Mouse (Mus musculus): ENCODE data around the gene Stk16.

The Stk16 gene

DNA sequence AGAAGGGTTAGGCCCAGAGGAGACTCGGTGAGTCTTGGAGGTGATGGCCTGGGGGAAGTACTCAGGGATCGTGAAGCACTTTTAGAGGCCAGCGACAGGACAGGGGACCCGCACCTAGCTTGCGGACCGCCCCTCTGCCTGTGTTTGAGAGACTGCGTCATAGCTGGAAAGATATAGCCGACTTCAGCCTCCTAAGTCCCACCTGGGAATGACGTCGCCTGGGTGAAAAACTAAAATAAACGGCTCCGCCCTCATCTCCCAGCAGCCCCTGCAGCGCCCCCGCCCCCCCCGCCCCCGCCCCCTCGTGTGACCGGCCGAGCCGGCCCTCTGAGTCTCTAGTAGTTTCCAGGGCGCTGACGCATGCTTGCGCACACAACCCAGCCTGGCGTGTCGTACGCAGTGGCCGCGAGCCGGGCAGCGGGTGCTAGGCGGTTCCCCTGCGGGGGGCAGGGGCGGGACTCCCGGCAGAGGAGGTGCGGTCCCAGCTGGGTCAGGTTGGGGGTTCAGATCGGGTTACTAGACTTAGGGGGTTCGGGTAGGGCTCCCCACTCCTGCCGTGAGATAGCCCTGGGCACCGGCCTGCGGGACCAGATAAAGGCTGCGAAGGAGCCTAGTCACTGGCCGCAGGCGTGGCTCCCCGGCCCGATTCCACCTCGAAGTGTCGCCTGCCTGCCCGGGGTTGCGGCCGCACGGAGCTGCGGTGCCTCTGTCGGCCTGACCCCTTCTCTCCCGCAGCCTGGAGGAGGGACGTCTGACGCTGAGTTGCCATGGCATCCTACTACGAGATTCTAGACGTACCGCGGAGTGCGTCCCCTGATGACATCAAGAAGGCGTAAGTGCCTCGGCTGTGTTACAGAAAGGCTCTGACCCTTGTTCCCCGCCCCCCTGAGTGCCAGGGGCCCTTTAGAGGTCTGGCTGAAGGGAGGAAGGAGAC lies 25.7 kb downstream of the Stk16 start, which contains the start of gene Dnajb2:
Dnajb2 (plus strand) TSS at position 290 of the 934 bp plus-strand sequence.
- peak; percentile 91 to 93 for DNase-seq (ENCODE audit: low spot score in 2 of 2)

DNA sequence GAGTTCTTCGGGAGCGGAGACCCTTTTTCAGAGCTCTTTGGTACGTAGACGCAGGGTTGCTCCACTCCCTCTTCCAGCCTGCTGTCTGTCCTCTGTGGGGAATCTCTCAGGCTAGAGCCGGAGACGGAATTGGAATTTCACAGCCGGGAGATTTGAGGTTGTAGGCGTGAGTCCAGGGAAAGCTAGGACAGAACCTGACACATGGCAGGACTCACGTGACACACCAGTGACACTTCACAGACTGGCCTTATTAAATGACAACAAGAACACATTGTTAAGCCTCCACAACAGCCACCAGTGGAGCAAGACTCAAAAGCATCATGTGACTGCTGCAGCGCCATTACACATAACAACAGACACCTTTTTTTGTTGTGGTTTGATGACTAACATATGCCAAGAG lies 29.0 kb downstream of the Stk16 start:
- peak in 1 of 2 experiments; percentile 12 for DNase-seq (ENCODE audit: low spot score in 2 of 2)

DNA sequence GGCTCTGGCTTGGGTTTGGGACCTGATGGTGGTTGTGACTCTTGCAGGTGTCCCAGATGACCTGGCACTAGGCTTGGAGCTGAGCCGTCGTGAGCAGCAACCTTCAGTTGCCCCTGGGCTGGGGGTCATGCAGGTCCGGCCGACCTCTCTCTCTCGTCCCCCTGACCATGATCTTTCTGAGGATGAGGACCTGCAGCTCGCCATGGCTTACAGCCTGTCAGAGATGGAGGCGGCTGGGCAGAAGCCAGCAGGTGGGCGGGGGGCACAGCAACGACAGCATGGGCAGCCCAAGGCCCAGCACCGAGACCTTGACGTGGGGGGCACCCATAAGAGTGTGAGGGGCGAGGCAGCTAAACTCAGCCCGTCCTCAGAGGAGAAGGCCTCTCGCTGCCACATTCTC lies 32.8 kb downstream of the Stk16 start:
- DNase-seq (ENCODE audit: low spot score in 2 of 2) = peak in 1 of 2 experiments; percentile 13

DNA sequence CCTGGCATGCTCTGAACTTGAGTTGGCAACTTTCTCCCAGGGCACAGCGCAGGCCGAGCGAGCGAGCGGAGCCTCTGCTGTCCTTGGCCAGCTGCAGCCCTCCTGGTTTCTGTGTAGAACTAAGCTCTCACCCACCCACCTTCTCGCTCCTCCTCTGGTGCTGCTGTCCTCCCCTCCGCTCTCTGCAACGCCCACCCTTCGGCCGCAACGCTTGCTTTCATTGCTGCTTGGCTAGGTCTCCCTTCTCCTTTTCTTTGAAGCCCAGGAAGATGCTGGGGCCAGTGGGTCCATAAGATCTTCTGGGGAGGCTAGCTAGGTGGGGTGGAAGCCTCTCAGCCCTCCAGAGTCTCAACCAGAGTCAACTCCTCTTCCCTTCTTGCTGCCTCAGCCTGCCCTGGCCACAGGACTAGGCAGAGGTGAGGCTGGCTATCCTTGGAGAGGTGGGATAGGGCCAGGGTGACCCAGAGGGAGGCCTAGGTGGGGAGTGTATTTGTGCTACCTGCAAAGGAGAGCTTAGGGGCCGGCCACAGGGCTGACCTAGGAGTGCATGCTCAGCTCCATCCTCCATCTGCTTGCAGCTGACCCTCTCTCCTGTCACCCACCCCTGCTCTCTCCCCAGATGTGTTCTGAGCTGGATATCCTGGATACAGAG lies 33.7 kb downstream of the Stk16 start:
- DNase-seq (ENCODE audit: low spot score in 2 of 2) = no peak

DNA sequence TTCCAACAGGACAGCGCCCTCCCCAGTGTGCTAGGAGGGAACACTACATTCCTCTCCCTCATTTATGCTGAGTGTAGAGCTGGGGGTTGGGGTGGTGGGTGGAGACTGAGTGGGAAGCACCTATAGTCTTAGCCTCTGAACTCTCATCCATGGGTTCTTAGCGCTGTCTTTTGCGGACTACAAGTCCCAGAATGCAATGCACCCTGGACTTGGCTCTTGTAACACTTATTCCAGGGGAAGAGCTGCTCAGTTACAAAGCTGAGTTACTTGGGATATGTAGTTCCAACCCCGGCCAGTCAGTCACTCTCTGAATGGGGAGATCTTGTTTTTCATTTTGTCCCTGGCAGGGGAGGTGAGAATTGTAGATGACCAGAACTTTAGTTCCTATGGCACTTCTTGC lies 34.2 kb downstream of the Stk16 start:
- peak in 1 of 2 experiments; percentile 42 for DNase-seq (ENCODE audit: low spot score in 2 of 2)

DNA sequence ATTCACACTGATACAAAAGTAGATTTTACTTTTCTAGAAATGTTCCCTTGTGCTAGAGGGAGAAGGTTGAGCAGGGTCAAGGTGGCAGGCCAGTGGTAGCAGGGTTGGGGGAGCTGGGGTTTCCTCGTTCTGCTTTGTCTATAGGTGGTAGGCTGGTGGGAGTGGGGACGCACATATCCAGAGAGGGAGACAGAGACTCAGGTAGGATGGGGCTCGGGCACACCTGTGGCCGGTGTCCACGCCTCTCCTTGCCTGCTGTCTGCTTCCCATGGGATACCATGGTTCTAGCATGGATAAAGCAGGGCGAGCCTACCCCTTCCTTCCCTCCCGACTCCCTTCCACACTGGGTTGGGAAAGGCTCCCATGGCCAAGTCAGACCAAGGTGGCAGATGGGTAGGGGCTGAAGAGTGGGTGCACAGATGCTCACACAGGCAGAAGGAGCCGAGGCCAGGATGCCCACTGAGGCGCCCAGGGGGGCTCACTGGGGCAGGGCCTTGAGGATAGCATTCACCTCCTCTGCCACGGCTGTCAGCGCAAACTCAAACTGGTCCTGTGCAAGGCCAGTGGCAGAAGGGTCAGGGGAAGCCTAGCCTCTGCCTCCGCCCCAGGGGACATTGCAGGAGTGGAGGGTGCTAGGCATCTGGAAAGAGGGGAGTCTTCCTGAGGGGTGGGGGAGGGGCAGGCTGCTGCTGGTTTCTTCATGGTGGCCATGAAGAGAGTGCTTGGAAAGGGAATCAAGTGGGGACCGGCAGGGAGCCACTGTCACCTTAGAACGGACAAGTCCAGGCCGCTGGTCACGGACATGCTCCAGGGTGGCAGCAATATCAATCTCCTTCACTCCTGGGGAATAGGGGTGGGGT lies 36.7 kb downstream of the Stk16 start:
- peak in 1 of 2 experiments; percentile 14 for DNase-seq (ENCODE audit: low spot score in 2 of 2)

DNA sequence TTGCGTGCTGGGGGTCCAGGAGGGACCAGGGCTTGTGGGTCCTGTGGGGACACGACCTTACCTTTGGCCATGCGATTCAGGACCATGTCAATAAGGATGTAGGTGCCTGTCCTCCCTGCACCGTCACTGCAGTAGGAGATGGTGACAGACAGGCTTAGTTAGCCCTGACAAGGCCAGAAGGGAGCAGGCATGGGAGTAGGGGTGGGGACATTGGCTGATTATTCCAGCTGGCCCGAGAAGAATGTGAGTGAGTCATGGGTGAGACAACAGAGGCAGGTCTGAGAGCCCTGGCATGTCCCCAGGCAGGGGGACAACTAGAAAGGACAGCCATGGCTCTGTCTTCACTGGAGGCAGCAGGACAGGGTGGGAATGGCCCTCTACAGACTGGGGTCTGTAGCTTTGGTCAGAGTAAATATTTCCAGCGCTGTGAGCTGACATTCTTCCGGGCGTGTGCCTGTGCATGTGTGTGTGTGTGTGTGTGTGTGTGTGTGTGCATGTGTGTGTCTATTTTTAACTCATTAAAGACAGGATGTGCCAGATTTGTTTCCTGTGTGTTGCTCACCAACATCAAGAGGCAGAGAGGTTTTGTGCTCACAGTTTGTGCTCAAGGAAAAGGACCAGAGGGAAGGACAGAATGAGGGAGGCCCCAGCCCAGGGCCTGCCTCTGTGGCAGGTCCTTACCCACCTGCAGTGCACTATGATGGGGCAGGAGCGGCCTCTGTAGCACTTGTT lies 37.6 kb downstream of the Stk16 start:
- DNase-seq (ENCODE audit: low spot score in 2 of 2) = peak in 1 of 2 experiments; percentile 14

DNA sequence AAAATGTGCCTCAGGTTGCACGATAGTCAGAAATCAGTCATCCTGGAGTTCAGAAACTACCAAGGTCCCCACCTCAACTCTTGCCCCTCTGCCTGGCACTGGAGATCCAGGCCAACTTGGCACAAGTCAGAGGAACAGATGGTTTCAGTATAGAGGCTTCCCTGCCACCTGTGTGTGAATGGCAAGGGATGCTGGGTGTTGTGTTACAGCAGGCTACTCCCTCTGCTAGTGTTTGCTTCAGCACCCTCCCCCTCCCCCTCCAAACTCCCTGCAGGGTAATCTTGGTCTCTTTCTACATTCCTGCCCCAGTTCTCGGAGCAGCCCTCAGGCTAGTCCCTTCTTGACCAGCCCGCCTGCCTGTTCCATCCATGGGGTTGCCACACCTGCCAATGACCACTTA lies 39.9 kb downstream of the Stk16 start:
- DNase-seq (ENCODE audit: low spot score in 2 of 2) = no peak

DNA sequence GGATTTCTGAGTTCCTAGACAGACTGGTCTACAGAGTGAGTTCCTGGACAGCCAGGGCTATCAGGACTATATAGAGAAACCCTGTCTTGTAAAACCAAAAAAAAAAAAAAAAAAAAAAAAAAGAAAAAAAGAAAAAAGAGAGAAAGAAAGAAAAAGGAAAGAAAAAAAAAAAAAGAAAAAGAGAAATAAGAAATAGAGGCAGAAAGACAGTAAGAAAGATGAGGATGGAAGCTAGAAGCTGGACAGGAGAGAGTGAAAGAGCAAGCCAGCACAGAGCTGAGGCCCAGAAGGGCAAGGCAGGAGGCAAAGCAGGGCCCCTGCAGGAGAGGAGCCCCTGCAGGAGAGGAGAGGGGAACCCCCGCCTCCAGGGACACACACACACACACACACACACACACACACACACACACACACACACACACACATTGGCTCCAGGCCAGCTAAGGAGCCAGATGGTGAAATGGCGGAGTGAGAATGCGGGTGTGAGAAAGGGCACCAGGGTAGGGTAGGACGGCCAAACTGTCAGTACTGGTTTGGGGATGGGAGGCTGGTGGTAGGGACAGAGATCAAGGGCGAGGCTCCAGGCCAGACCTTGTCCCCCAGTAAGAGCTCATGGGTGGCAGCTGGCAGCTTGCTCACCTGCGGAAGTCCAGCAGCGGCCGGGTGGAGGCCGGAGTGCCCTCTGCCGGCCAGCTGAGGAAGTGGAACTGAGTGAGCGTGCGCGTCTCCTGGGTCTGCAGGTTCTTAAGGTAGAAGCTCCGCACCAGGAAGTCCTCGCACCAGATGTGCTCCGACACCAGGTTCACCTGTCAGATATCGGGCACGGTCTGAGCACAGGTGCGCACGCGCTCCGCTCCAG lies 40.7 kb downstream of the Stk16 start:
- DNase-seq (ENCODE audit: low spot score in 2 of 2) = peak; percentile 87 to 90

DNA sequence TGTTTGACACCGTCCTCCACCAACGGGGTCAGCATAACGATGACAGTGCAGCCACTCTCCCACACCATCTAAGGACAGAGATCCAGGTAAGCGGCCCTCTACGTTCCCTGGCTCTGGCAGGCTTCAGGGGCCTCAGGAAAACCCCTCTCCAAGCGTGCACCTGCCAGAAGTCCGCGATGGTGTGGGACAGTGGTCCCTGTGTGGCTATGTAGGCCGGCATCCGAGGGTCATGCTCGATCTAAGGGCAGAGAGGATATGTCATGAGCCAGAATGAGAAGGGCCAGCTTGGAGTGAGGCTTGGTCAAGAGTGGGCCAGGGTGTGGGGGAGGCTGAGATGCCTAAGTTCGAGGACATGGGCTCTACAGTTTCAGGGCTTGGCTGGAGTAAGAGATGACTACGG lies 41.7 kb downstream of the Stk16 start:
- DNase-seq (ENCODE audit: low spot score in 2 of 2) = no peak

DNA sequence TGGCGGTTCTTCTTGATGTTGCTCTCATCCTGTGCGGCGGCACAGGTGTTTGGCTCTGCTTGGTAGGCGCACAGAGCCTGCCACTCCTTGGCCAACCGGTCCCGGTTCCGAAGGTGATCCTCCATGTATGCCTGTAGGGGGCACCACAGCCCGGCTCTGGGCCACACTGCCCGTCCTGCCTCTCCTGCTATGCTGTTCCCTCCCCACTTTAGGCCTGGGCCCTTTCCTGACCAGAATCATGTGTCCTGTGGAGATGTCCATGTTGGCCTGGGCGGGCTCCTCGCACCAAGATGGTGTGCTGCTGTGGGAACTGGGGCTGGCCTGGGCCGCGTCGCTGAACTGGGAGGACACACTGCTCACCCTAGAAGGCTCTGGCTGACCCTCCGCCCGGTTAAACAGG lies 42.4 kb downstream of the Stk16 start:
- DNase-seq (ENCODE audit: low spot score in 2 of 2) = peak in 1 of 2 experiments; percentile 35

DNA sequence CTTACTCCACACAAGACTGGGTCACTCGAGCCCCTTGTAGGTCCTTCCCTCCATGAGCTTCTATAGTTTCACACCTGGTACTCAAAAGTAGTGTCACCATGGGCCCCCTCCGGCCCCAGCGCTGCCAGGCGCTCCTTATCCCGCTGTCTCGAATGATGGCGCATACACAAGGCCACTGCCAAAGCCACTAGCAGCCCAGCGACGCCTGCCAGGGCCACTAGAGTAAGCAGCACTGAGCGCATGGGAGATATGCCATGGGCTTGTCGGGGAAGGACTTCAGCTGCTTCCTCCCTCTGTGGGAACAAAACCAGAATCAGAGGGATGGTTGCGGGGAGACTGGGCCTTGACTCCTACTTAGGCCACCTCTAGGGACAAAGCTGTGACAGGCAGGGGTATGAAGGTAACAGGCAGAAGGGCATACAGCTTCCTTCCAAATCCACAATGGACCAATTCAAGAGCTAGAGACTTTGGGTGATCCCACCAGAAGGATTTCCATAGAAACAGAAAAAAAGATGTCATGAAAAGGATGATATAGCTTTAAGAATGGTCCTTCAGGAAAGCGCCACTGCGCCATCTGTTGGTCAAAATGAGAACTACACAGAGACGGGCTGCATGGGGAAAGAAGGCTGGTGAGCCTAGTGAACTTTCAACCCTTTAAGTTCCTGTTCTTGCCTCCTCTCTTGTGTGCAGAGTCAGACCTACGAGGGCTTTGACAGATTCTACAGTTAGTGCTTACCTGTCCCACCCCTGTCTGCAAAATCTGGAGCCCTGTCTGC lies 43.4 kb downstream of the Stk16 start:
- peak; percentile 93 to 94 for DNase-seq (ENCODE audit: low spot score in 2 of 2)

DNA sequence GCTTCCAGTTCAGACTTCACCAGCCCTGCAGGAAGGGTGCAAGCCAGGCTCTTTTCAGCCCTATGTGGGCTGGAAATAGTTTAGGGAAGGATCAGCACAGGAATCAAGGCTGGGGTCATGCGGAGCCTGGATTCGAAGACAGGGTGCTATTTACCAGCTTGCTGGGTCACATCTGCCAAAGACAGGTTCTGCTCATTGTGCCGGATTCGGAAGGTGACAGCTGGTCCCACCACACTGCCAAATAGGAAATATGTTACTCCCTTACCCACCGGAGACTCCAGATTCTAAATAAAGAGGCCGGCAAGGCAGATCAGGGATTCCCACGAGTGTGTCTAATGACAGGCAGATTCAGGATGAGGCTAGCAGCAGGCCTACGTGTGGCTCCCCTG lies 44.0 kb downstream of the Stk16 start:
- no peak for DNase-seq (ENCODE audit: low spot score in 2 of 2)

DNA sequence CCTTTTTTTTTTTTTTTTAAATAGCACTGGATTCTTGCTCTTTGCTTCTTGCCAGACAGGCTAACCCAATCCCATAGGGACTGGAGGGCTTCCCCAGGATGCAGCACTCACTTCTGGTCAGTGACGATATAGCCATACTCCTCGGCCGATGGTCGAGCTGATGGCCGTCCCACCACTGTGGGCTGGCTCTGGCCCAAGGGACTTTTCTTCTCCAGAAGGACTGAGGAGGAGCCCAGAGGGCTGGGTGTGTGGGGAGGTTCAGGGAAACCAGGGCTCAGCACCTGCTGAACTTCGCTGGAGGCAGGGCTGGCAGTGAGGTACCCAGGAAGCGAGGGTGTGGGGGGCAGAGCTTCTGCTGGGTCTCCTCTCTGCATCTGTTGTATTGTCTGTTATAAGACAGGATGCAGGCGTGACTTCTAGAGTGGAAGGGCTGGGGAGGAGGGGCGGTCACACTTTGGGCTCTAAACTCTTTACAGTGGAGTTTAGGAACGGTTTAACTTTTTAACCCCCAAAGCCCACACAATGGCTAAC lies 44.9 kb downstream of the Stk16 start:
- peak in 1 of 2 experiments; percentile 22 for DNase-seq (ENCODE audit: low spot score in 2 of 2)

DNA sequence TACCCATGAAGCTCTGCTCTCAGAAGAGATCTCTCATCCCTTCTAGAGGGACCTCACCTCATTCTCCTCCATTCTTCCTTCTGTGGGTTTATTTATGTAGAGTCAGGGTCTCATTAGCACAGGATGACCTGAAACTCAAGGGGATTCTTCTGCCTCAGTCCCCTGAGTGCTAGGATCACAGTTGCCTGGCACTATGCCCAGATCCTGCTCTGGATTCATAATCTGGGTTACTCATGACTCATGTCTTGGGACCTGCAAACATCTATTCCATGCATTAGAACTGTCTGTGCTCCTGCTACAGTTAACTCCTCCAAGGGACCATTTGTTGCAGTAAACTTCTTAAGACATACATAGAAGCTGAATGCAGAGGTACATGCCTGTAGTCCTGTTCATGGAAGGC lies 50.6 kb downstream of the Stk16 start:
- DNase-seq (ENCODE audit: low spot score in 2 of 2) = no peak

DNA sequence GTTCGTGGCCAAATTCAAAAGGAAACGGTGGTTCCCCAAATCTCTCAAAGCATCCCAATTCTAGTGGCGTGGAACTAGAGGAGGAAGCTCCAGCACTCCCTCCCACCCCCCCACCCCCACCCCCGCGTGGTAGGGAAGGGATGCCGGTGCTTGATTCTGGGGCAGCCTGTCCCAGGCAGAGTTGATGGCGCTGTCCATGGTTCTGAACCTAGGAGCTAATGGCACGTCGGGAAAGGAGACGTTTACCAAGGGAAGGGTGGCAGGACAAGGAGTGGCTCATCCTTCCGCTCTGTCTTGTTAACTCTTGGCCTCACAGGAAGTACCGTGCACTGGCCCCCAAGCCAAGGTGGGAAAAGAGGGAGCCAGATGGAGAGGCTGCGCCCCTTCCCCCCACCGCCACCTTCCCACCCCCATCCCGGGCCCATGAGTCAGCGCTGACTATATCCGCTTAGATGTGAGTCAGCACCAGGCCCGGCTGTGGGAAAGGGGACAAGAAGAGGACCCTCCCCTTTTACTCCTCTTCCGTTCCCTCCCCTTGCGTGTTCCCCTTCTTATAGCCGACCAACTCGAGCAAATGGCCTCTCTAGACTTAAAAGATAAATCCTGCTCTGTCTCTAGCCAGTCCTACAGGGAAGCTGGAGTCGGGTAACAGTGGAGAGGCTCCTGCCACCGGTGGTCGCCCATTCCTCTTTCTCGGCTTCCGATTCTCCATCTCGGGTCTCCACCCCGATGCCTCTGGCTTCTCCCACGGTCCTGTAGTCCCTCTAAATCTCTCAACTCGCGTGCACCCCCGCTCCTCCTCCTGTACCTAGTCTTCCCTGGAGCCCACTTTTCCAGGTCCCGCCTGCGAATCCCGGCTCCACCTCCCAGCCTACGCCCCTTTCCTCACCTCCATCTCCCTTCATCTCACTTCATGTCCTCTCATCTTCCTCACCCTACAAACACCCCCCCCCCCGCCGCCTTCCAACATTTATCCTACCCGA lies 52.6 kb downstream of the Stk16 start:
- DNase-seq (ENCODE audit: low spot score in 2 of 2) = peak; percentile 30 to 76

DNA sequence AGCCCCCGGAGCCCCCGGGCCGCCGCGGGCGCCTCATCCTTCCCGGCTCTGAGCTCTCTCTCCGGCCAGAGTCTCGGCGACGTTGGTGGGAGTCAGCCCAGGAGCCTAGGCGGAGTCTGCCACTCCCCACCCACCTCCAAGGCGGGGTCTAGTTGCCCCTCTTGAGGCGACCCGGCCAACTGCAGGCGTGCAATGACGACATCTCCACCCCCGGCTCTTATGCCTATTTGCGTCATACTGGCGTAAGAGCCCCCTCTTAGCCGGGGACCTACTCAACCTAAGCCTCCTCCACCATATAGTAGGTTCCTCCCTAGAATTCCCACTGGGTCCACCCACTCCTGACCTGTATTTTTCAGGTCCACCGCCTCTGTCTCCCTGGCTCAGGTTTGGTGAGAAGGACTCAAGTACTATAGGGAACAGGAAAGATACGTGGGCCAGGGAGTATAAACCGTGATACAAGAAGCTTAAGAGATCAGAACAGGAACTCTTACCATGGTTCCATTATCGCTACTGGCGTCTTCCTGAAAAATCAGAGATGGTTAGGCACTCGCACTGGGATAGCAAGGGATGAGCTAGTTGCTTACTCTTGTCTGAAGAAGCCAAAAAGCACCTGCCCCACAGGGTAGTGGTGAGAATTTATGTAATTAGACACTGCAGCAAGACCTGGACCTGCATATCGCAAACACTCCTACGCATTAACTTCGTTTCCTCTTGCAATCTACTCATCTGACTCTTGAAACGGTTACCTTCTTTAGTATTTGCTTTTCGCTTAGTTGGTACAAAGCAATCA lies 53.6 kb downstream of the Stk16 start, which contains the start of gene Ptprn:
Ptprn (minus strand) TSS at position 412 of the 790 bp plus-strand sequence.
- no peak for DNase-seq (ENCODE audit: low spot score in 2 of 2)

All from spleen, postnatal 10 days (tissue).